Mouse (Mus musculus) heart, embryonic 13.5 days (tissue): Measurements from ENCODE around the gene Prox2. TPM values are rescaled to one million over a fixed set of nuclear protein-coding genes. Genes with fewer than 3 reads are reported as not detected.

Experiments
- ATAC-seq: fragments of 200-750 bp; cut with Nextera tagmentation; 2 replicates; pipeline ENCODE4 v1.8.0; 2017; ENCODE audit warnings: moderate TSS enrichment; ENCODE audit not compliant: insufficient number of reproducible peaks, low FRiP score, low TSS enrichment; ENCODE audit errors: extremely low read depth
- H3K27ac ChIP-seq: fragments of 300-500 bp; sonication (generic); replicated peaks from 2 replicates; pipeline ENCODE4 v1.5.1; 2015; ENCODE audit warnings: moderate library complexity, mild to moderate bottlenecking, inconsistent platforms
- H3K27me3 ChIP-seq: fragments of 300-500 bp; sonication (generic); replicated peaks from 2 replicates; pipeline ENCODE4 v1.6.1; 2015; ENCODE audit warnings: mild to moderate bottlenecking, inconsistent platforms
- H3K36me3 ChIP-seq: fragments of 300-500 bp; sonication (generic); 2 replicates; pipeline ENCODE4 v1.6.1; 2015; ENCODE audit warnings: mild to moderate bottlenecking, inconsistent platforms
- H3K4me1 ChIP-seq: fragments of 300-500 bp; sonication (generic); 2 replicates; pipeline ENCODE4 v1.6.1; 2015; ENCODE audit warnings: inconsistent platforms
- H3K4me2 ChIP-seq: fragments of 300-500 bp; sonication (generic); 2 replicates; pipeline ENCODE4 v1.6.1; 2015; ENCODE audit warnings: inconsistent platforms, mild to moderate bottlenecking, moderate library complexity
- H3K4me3 ChIP-seq: fragments of 300-500 bp; sonication (generic); 2 replicates; pipeline ENCODE4 v1.5.1; 2015; ENCODE audit warnings: moderate library complexity, mild to moderate bottlenecking, inconsistent platforms
- H3K9ac ChIP-seq: fragments of 300-500 bp; sonication (generic); 2 replicates; pipeline ENCODE4 v1.6.1; 2015; ENCODE audit warnings: inconsistent platforms, mild to moderate bottlenecking, moderate library complexity
- H3K9me3 ChIP-seq: fragments of 300-500 bp; sonication (generic); 2 replicates; pipeline ENCODE4 v1.6.1; 2016; ENCODE audit warnings: inconsistent platforms
- WGBS: fragments of 180-500 bp; shearing (Covaris S2); methylation state at CpG from one replicate; pipeline ENCODE4 v1.1.7; 2015; ENCODE audit warnings: mixed read lengths; 5-methylcytosine and 5-hydroxymethylcytosine counted together
- polyA plus RNA-seq: library from polyadenylated mRNA; unstranded; fragments of >200 nt; fragmentation: Nextera tagmentation; extraction: Ambion mirVana; gene quantifications from 2 replicates; pipeline ENCODE4 v1.2.1, GENCODE M21; 2015

The Prox2 gene
- 1.9 and 2.8 TPM in 2 replicates for polyA plus RNA-seq

DNA sequence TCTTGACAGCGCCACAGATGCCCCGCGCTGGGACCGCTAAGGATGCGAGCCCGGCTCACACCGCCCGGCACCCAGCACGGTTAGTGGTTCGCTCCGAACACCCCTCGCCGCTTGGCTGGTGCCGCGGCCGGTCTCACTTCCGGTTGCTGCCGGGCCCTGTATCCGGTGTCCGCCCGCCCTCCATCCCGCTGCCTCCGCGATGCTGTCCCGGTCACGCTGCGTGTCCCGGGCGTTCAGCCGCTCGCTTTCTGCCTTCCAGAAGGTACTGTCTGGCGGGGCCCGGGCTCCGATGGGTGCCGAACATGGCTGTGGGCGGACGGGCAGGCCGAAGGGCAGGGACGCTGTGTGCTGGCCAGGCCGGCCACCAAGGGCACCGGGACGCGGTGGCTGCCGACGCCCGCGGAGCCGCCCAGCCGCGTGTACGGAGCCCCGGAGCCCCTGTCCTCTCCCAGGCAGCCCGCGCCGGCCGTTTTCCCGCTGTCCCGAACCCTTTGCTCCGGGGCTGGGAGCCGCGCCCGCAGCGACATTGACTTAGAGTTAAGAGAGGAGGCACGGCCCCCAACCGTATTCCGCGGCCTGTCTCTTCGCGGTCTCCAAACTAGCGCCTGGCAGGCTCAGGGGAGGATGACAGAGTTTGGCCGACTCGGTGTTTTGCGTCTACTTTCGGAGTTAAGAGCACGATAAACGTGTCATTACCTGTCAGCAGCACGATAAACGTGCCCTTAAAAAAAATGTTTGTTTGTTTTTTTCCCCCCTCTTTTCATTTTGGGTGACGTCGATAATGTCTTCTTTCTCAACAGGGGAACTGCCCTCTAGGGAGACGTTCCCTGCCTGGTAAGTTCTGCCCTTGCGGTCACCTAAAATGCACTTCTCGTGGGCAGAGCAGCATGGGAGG lies at the start of gene Prox2, which contains the start of gene Dlst:
Gene Prox2 (minus strand): TSS at position 62 of the 895 bp plus-strand sequence.
Gene Dlst (plus strand): TSS at position 136 of the 895 bp plus-strand sequence.
- WGBS, result under 1% methylated on average over 83 of the region's 83 CpGs
- H3K4me1 ChIP-seq, result peaks cover 52% of the 10 kb centered on the region
- peak; percentile 92 for ATAC-seq

DNA sequence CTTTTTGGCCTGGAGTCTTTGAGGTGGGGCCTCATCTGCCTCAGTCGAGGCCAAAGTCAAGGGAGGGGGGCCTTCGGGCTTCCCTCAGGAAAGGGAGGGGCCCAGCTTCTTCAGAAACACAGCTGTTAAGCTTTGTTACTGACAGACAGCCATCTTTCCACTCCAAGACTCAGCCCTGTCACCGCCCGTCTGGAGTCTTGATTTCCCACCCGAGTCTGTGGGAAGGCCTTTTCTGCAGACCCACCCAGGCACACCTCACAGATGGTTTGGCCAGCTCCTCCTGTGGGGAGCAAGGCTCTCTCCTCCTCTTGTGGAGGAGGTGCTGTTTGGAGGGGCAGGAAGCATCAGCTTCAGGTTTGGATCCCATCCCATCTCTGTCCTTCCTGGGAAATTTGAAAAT lies 49.0 kb upstream of the Prox2 start:
- Histone ChIP-seq H3K4me3 (no peak overlapping the region), H3K36me3 (no peaks in the 10 kb centered on the region), H3K27ac (no peak overlapping the region), H3K9me3 (no peaks in the 10 kb centered on the region), H3K4me2 (no peak overlapping the region), H3K27me3 (no peaks in the 10 kb centered on the region), H3K4me1 (peaks cover 7% of the 10 kb centered on the region), H3K9ac (no peak overlapping the region)
- ATAC-seq, result no peak
- WGBS, result 59% methylated on average over 5 of the region's 5 CpGs

More for the DNA sequence above, at the start of gene Prox2, which contains the start of gene Dlst:
- Histone ChIP-seq H3K27ac (peak within 1 kb of the TSS; percentile 95), H3K27me3 (no peaks in the 10 kb centered on the region), H3K9ac (peak within 1 kb of the TSS; percentile 99), H3K4me2 (peak within 1 kb of the TSS; percentile 90), H3K9me3 (no peaks in the 10 kb centered on the region), H3K4me3 (peak within 1 kb of the TSS; percentile 98), H3K36me3 (peaks cover 20% of the 10 kb centered on the region)

DNA sequence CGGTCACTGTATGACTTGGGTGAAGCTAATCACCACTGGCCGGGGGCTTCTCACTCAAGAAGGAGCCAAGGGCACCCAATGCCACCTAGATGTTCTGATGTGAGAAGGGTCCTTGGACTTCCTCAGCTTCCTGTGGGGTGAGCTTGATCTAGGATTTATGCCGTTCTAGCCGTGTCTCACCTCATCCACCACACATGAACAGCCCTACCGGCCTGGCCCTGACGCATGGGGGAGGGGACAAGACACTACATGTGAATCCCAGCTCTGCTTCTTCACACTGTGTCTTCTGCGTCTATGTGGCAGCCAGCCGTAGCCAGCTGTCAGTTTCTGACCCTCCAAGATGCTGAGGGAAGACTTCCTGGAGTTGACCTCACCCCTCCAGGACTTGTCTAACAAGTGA lies 48.2 kb upstream of the Prox2 start:
- peaks cover 7% of the 10 kb centered on the region for H3K4me1 ChIP-seq
- no peak overlapping the region for H3K4me3 ChIP-seq
- H3K9ac ChIP-seq, result no peak overlapping the region
- H3K9me3 ChIP-seq, result no peaks in the 10 kb centered on the region
- 79% methylated on average over 8 of the region's 8 CpGs for WGBS
- H3K4me2 ChIP-seq, result no peak overlapping the region
- H3K36me3 ChIP-seq, result no peaks in the 10 kb centered on the region
- H3K27me3 ChIP-seq, result no peaks in the 10 kb centered on the region
- H3K27ac ChIP-seq, result no peak overlapping the region
- no peak for ATAC-seq

DNA sequence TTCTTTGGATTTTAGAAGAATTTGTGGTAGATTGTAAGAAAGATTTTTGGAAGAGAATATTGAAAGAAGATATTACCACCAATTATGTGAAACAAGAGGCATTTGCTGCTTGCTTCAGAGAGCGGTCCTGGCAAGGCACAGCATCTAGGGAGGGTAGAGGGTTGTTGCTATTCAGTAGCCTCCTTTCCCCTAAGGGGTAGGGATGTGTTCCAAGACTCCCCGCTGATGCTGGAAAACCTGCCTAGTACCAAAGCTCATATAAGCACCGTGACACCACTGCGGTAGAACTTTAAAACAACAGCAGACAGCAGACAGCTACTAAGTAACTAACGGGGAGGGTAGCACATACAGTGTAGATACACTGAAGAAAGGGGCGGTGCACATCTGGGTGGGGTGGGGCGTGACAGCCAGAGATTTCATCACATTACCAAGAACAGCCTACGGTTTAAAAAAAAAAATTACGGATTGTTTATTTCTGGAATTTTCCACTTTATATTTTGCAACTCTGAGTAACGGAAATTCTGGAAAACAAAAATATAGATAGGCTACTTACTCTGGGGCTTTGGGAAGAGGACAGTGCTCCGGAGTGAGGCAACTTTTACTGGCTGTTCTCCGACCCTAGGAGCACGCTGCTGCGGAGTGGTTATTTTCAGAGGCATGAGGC lies 47.4 kb upstream of the Prox2 start:
- WGBS, result 81% methylated on average over 14 of the region's 14 CpGs

DNA sequence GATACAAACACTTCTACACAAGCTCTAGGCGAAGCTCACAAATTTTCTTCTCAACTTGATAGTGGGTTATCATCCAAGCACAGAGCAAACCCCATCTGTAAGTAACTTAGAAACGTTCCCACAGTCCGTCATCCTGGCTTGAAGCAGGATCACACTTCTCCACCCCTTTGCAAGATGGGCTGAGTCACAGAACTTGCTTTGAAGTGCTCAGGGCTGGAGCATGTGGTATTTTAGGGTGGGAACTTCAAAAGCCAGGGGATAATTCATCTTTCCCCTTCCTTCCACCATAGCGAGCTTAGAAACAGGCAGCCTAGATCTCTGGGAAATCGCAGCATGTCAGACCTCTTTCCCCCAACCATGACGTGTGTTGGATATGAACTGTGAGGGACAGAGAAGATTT lies 45.8 kb upstream of the Prox2 start:
- peaks cover 7% of the 10 kb centered on the region for H3K4me1 ChIP-seq
- no peak overlapping the region for H3K4me3 ChIP-seq
- H3K36me3 ChIP-seq, result no peaks in the 10 kb centered on the region
- H3K27me3 ChIP-seq, result peaks cover 8% of the 10 kb centered on the region; the same call in 1 of the 2 replicates
- H3K27ac ChIP-seq, result no peak overlapping the region
- 25% methylated on average over 6 of the region's 6 CpGs for WGBS
- ATAC-seq, result no peak
- no peak overlapping the region for H3K9ac ChIP-seq
- H3K4me2 ChIP-seq, result no peak overlapping the region
- no peaks in the 10 kb centered on the region for H3K9me3 ChIP-seq

More for the DNA sequence above, 47.4 kb upstream of the Prox2 start:
- ATAC-seq, result no peak
- H3K9me3 ChIP-seq, result no peaks in the 10 kb centered on the region
- H3K36me3 ChIP-seq, result no peaks in the 10 kb centered on the region
- H3K27ac ChIP-seq, result no peak overlapping the region
- no peak overlapping the region for H3K4me3 ChIP-seq
- H3K4me2 ChIP-seq, result no peak overlapping the region
- 0 out of 2 replicates have a peak, but pooled peaks cover 2% of the 10 kb centered on the region for H3K27me3 ChIP-seq
- H3K9ac ChIP-seq, result no peak overlapping the region
- peaks cover 7% of the 10 kb centered on the region for H3K4me1 ChIP-seq

DNA sequence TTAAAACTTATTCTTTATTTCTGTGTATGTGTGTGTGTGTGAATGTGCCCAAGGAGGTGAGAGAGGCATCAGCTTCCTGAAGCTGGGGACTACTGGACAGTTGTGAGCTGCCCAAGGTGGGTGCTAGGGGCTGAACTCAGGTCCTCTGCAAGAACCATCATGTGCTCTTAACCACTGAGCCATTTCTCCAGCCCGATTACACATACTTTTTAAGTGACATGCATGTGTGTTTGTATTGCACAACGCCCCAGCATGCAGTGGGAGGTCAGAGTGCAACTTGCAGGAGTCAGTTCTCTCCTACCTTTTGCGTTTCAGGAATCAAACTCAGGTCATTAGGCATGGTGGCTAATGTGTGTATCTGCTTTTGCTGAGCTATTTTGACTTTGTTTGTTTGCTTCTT lies 42.5 kb upstream of the Prox2 start:
- H3K27me3 ChIP-seq, result peaks cover 29% of the 10 kb centered on the region
- 74% methylated on average over 3 of the region's 3 CpGs for WGBS
- H3K36me3 ChIP-seq, result no peaks in the 10 kb centered on the region
- peaks cover 17% of the 10 kb centered on the region for H3K4me1 ChIP-seq
- no peak overlapping the region for H3K4me2 ChIP-seq
- no peaks in the 10 kb centered on the region for H3K9me3 ChIP-seq
- no peak for ATAC-seq
- no peak overlapping the region for H3K27ac ChIP-seq
- H3K4me3 ChIP-seq, result no peak overlapping the region
- H3K9ac ChIP-seq, result no peak overlapping the region

DNA sequence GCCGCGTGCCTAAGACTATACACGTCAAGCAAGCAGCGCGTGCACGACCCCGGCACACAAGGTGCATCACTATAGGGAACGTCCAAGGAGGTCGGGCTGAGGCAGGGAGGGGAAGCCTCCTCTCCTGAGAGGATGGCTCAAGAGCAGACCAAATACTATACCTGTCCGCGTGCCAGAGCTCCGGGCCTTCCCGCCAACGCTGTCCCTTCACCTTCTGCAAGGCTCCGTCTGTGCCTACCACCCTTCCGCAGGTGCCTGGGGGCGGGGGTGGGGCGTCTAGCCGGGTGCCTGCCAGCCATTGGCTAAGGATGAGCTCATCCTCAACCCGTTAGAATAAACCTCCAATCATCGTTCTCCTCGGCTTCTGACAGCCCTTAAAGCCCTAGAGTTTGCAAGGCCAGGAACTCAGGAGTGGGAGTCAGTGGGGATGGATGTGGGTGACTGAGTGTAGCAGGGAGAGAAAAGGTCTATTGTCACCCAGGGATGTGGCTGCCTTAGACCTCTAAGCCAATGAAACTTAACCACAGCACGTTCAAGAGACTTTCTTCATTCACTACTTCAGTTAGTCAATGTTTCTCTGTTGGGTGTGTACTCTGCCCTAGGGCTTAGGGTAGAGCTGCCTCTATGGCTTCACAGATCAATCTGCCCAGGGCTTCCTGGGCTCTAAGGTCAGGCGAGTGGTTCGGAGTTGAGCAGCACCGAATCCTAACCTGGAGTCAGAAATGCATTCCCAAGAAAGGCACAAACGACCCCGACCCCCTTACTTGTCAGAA lies 40.6 kb upstream of the Prox2 start, which contains the start of gene Rps6kl1:
Gene Rps6kl1 (minus strand): TSS at position 263 of the 773 bp plus-strand sequence.
- Histone ChIP-seq H3K27me3 (peaks cover 29% of the 10 kb centered on the region), H3K4me3 (peak within 1 kb of the TSS; percentile 46), H3K9me3 (no peaks in the 10 kb centered on the region), H3K9ac (peak within 1 kb of the TSS; percentile 61), H3K4me1 (peaks cover 21% of the 10 kb centered on the region), H3K27ac (no peak within 1 kb of the TSS), H3K36me3 (no peaks in the 10 kb centered on the region), H3K4me2 (peak within 1 kb of the TSS; percentile 74)
- ATAC-seq, result peak; percentile 44
- WGBS, result 13% methylated on average over 28 of the region's 28 CpGs

DNA sequence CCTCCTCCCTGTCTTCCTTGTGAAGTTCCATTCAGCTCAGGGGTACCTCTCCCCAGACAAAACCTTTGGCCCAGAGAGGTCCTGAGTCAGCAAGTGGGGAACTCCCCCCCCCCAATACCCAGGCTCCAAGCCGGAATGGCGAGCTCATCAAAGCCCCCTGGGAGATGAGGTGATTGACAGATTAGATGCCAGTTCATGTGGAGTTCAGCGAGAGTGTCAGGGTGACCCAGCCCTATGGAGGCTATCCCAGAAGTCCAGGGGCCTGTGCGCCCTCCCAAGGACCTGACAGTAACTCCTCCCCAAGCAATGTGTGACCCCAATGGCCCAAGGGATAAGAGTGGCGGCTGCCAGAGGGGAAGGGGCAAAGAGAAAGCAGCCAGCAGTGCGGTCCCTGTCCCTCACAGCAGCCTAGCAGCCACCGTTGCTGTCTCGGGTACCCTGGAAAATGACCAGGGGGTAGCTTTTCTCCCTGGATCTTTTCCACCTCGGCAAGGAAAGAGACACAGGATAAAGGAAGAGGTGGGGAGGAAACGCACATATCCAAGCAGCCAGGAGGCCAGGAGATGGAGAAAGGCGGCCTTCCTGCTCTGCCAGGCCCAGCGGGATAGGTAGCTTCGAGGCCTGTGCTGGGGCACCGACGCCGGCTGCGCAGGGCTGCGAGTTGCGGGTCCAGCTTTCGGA lies 39.9 kb upstream of the Prox2 start:
- Histone ChIP-seq H3K9ac (peak overlapping the region; percentile 61), H3K4me1 (peaks cover 25% of the 10 kb centered on the region), H3K36me3 (no peaks in the 10 kb centered on the region), H3K9me3 (no peaks in the 10 kb centered on the region), H3K4me3 (peak overlapping the region; percentile 46), H3K27me3 (peaks cover 29% of the 10 kb centered on the region), H3K27ac (no peak overlapping the region), H3K4me2 (peak overlapping the region; percentile 74)
- WGBS, result 8% methylated on average over 20 of the region's 20 CpGs
- no peak for ATAC-seq

DNA sequence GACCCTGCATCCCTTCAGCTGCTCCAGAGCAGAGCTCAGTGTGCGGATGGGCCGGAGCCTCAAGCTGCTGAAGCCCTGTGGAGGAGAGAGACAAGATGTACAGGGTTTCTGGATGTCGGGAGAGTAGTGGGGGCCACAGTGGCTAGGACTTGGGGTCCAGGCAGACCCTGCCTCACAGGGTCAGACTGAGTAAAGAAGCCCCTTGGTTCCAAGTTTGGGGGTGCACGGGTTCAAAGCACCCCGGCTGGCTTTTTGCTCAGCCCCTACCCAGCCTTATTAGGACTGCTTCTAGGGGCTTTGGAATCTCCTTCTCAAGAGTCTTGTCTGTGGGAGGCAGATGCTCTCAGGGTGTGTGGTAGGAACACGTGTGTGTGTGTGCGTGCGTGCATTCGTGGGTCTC lies 36.3 kb upstream of the Prox2 start:
- no peaks in the 10 kb centered on the region for H3K9me3 ChIP-seq
- H3K4me1 ChIP-seq, result peaks cover 32% of the 10 kb centered on the region
- H3K4me3 ChIP-seq, result no peak overlapping the region
- H3K9ac ChIP-seq, result no peak overlapping the region
- no peak overlapping the region for H3K4me2 ChIP-seq
- H3K27me3 ChIP-seq, result peaks cover 28% of the 10 kb centered on the region
- no peak overlapping the region for H3K27ac ChIP-seq
- no peak for ATAC-seq
- WGBS, result 71% methylated on average over 9 of the region's 9 CpGs
- H3K36me3 ChIP-seq, result no peaks in the 10 kb centered on the region

DNA sequence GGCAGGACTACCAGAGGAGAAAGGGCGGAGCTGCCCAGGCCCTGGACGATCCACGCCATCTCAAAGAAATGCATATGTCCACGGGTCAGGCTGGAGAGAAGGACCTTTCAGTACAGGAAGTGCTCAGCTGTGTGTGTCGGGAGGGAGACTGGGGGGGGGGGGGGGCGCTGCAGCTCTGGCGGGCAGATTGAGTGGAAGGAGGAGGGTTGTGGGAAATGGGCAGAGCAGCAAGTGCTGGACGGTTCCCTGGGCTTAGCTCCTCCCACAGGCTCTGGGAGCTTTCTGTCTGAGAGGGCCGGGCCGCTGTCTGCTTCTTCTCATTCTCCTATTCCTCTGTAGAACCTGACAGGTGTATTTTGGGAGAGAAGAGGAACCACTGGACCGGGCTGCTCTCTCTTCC lies 35.8 kb upstream of the Prox2 start:
- H3K27ac ChIP-seq, result no peak overlapping the region
- H3K27me3 ChIP-seq, result peaks cover 29% of the 10 kb centered on the region
- 23% methylated on average over 10 of the region's 11 CpGs for WGBS
- H3K9me3 ChIP-seq, result no peaks in the 10 kb centered on the region
- H3K36me3 ChIP-seq, result no peaks in the 10 kb centered on the region
- no peak for ATAC-seq
- H3K4me2 ChIP-seq, result no peak overlapping the region
- H3K4me1 ChIP-seq, result peaks cover 32% of the 10 kb centered on the region
- no peak overlapping the region for H3K4me3 ChIP-seq
- H3K9ac ChIP-seq, result no peak overlapping the region
